Mouse (Mus musculus) adrenal gland, postnatal 25 days (tissue): ENCODE measurements around the gene Tgif2. TPM values are rescaled to one million over a fixed set of nuclear protein-coding genes. Genes with fewer than 3 reads are reported as not detected.
A peak's percentile ranks its signal among the peaks of the same experiment; 100 is the strongest.
"Not testable (repeated sequence)": the region's sequence is repeated elsewhere in the genome, so short reads cannot be mapped to it uniquely, and the experiment has no call there.

ENCODE experiments used
- DNase-seq: peaks from one replicate; pipeline ENCODE4 v3.0.0; 2021; ENCODE audit warnings: mixed read lengths
- long read RNA-seq: library from polyadenylated mRNA; stranded (forward); transcript quantifications from one replicate; pipeline ENCODE4 v2.0.0, GENCODE M21; 2021
- total RNA-seq: library from RNA; stranded (reverse); gene quantifications from 2 replicates; pipeline ENCODE4 v1.2.3, GENCODE M21; 2021

The Tgif2 gene
- total RNA-seq = 5.5 and 5.8 TPM in 2 replicates
- long read RNA-seq, partial matches to known transcripts = 0 of 4 reads
- long read RNA-seq, other reads (novel, unspliced or antisense) = 3 of 4 reads

- DNase-seq = peak; percentile 62
Measured at GRCm38 (mm10) chr2:156839319-156840191, at the start of gene Tgif2. Gene Tgif2, plus strand, starts transcription at chr2:156840007.

- DNase-seq = no peak
Measured at GRCm38 (mm10) chr2:156798516-156798915, 41.3 kb upstream of the Tgif2 start.

- DNase-seq = no peak
Measured at GRCm38 (mm10) chr2:156801045-156801444, 38.8 kb upstream of the Tgif2 start.

GRCm38 (mm10) chr2:156802116-156802515 lies 37.7 kb upstream of the Tgif2 start:
- DNase-seq = not testable (repeated sequence)

- DNase-seq = no peak
Measured at GRCm38 (mm10) chr2:156803698-156804372, 36.0 kb upstream of the Tgif2 start.

- no peak for DNase-seq
Measured at GRCm38 (mm10) chr2:156804589-156804988, 35.2 kb upstream of the Tgif2 start.

GRCm38 (mm10) chr2:156806886-156807285 lies 32.9 kb upstream of the Tgif2 start:
- DNase-seq = no peak

GRCm38 (mm10) chr2:156809579-156809978 lies 30.2 kb upstream of the Tgif2 start:
- peak; percentile 52 for DNase-seq

- no peak for DNase-seq
Measured at GRCm38 (mm10) chr2:156810716-156811115, 29.1 kb upstream of the Tgif2 start.

- no peak for DNase-seq
Measured at GRCm38 (mm10) chr2:156811556-156811955, 28.3 kb upstream of the Tgif2 start.

GRCm38 (mm10) chr2:156814344-156814801 lies 25.4 kb upstream of the Tgif2 start:
- DNase-seq = no peak

GRCm38 (mm10) chr2:156814893-156815292 lies 24.9 kb upstream of the Tgif2 start:
- DNase-seq = no peak

- no peak for DNase-seq
Measured at GRCm38 (mm10) chr2:156815412-156815811, 24.4 kb upstream of the Tgif2 start.

- DNase-seq = no peak
Measured at GRCm38 (mm10) chr2:156816116-156816515, 23.7 kb upstream of the Tgif2 start.

- DNase-seq = not testable (repeated sequence)
Measured at GRCm38 (mm10) chr2:156825128-156825527, 14.7 kb upstream of the Tgif2 start.

GRCm38 (mm10) chr2:156834336-156834735 lies 5.5 kb upstream of the Tgif2 start:
- DNase-seq = no peak

- no peak for DNase-seq
Measured at GRCm38 (mm10) chr2:156838839-156839238, 968 bp upstream of the Tgif2 start.

- peak; percentile 44 for DNase-seq
Measured at GRCm38 (mm10) chr2:156840301-156841027, 657 bp downstream of the Tgif2 start.

- peak; percentile 59 for DNase-seq
Measured at GRCm38 (mm10) chr2:156841028-156841840, 1.4 kb downstream of the Tgif2 start.

- peak; percentile 66 for DNase-seq
Measured at GRCm38 (mm10) chr2:156841841-156842706, 2.3 kb downstream of the Tgif2 start.
